Comparison of ENCODE assay signal across 12 mouse cellular contexts in the genomic region with DNA sequence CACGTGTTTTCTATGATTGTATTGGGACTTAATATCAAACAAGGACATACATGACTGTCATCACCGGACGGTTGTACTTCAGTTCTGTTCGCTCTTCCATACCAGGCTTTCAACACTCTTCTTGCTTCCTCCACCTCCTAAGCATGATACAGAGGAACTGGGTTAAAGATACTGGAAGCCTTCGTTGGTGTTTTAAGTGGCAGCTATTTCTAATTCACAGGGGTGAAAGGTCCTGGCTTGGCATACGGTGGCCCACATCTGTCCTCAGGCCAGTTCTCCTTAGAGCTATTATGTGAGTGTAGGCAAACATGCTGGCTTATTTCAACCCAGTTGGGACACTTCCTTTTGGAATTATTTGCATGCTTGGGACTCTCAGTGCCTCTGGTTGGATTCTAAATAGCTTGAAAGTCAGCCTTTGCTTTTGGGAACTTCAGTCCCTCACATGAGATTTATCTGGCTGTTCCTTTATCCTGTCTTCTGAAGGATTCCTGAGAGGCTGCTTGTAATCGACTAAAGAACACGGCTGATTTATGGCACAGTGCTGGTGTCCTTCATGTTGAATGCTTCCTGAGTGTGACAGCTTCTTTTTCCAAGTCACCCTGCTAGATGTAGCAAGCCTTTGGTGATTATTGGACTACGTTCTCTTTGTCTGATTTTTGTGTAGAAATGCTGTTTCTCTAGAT. TPM values are rescaled to one million over a fixed set of nuclear protein-coding genes. Genes with fewer than 3 reads are reported as not detected.
DNase-seq lines count a peak whose midpoint lies in the region; ATAC-seq lines count a peak whose summit lies in the region.
"Had no signal": no experiment of that assay in that cellular context is flagged by ENCODE, and none has a peak within 500 bp of the region (broad histone marks: within the 10 kb centered on the region; RNA-seq: fewer than 3 reads in every experiment).

No protein-coding gene starts in this region.

- H3K4me2 ChIP-seq in kidney, embryonic 16.5 days (replicated peaks; ENCODE audit: low read depth, low read length), result no peak overlapping the region
- H3K4me2 ChIP-seq: limb, embryonic 12.5 days had no signal

- WGBS in kidney, embryonic 16.5 days, result 39% methylated on average over 9 of the region's 9 CpGs

- H3K36me3 ChIP-seq in kidney, embryonic 16.5 days (ENCODE audit: insufficient read depth, low read length), result no peaks in the 10 kb centered on the region
- H3K36me3 ChIP-seq: limb, embryonic 12.5 days had no signal

- ATAC-seq in kidney, embryonic 16.5 days (ENCODE audit: low FRiP score, low TSS enrichment), result peak; percentile 74; the same call in 1 of the 2 replicates
- peak; percentile 30 for ATAC-seq in common myeloid progenitor, adult 5-6 weeks (replicated peaks; ENCODE audit: low read depth, poor library complexity, severe bottlenecking)
- ATAC-seq in erythroblast, adult 5-6 weeks (replicated peaks; ENCODE audit: low FRiP score, poor library complexity, severe bottlenecking), result no peak
- ATAC-seq: activated CD4-positive, CD25-positive, alpha-beta regulatory T cell, adult 4 months had no signal

- no peak for DNase-seq in kidney, adult 11 months
- peak; percentile 74 for DNase-seq in adrenal gland, adult 8-10 months
- peak; percentile 55 for DNase-seq in kidney, postnatal 14 days
- DNase-seq in spleen, postnatal 10 days (ENCODE audit: low spot score in 2 of 2), result no peak
- no peak for DNase-seq in yolk sac, embryonic 10.5 days (ENCODE audit: low spot score)
- DNase-seq: cerebellum, adult 8-10 months; gastrocnemius, adult 2 months had no signal

- H3K9me3 ChIP-seq in kidney, embryonic 16.5 days (ENCODE audit: low read length), result no peaks in the 10 kb centered on the region
- H3K9me3 ChIP-seq: limb, embryonic 12.5 days had no signal

- no peak overlapping the region for H3K9ac ChIP-seq in kidney, embryonic 16.5 days (replicated peaks; ENCODE audit: low read length)
- H3K9ac ChIP-seq: limb, embryonic 12.5 days had no signal

- peaks cover 54% of the 10 kb centered on the region for H3K4me1 ChIP-seq in kidney, embryonic 16.5 days (ENCODE audit: insufficient read depth, low read length)

- no peaks in the 10 kb centered on the region for H3K27me3 ChIP-seq in kidney, embryonic 16.5 days (ENCODE audit: insufficient read depth, low read length)
- H3K27me3 ChIP-seq: limb, embryonic 12.5 days had no signal

- H3K4me3 ChIP-seq in kidney, embryonic 16.5 days (ENCODE audit: low read length), result no peak overlapping the region
- H3K4me3 ChIP-seq: gastrocnemius, adult 2 months; limb, embryonic 12.5 days had no signal

- peak overlapping the region; percentile 88 for H3K27ac ChIP-seq in kidney, embryonic 16.5 days (ENCODE audit: low read length)
- H3K27ac ChIP-seq: gastrocnemius, adult 2 months; limb, embryonic 12.5 days had no signal

RNA-seq across cellular contexts. Expression of a gene that starts 17.7 kb away (rescaled TPM):
- polyA plus RNA-seq in kidney, embryonic 16.5 days (2015; fragmentation: Nextera tagmentation; extraction: Ambion mirVana), result 12.5 and 15.7 TPM in 2 replicates
- 10 to 100 TPM; 30.3 to 36.2 (median 32.6) TPM for total RNA-seq in adrenal gland, adult 8-10 months (2022)
- 15.3 and 18.9 TPM in 2 replicates for total RNA-seq in common myeloid progenitor, adult 5-6 weeks (2017)
- 1.3 and 7.3 TPM in 2 replicates for total RNA-seq in erythroblast, adult 5-6 weeks (2015; ENCODE audit: low replicate concordance)
- total RNA-seq in erythroblast, adult 5-6 weeks (2017; ENCODE audit: low replicate concordance), result 4.0 and 9.0 TPM in 2 replicates

Comparison
In these comparisons a context has a peak if more than half of its experiments do, and no peak if none do; other contexts are left out.
1. DNase-seq: peak in adrenal gland, adult 8-10 months (single experiment) and kidney, postnatal 14 days (single experiment); none in kidney, adult 11 months (single experiment), spleen, postnatal 10 days (0 of 2) and yolk sac, embryonic 10.5 days (single experiment).